Mouse (Mus musculus) embryonic fibroblast, embryonic 13.5 days (primary cell): ENCODE data around the gene Tinagl1.

Experiments
- CTCF ChIP-seq: IDR thresholded peaks from 2 replicates; pipeline ENCODE4 v1.5.1; 2011; ENCODE audit warnings: mild to moderate bottlenecking, control low read depth, low read length, moderate library complexity, borderline replicate concordance; ENCODE audit not compliant: insufficient read depth
- POLR2A ChIP-seq: IDR thresholded peaks from 2 replicates; pipeline ENCODE4 v1.6.1; 2011; ENCODE audit warnings: low read depth, mild to moderate bottlenecking, control low read depth, low read length, moderate library complexity

DNA sequence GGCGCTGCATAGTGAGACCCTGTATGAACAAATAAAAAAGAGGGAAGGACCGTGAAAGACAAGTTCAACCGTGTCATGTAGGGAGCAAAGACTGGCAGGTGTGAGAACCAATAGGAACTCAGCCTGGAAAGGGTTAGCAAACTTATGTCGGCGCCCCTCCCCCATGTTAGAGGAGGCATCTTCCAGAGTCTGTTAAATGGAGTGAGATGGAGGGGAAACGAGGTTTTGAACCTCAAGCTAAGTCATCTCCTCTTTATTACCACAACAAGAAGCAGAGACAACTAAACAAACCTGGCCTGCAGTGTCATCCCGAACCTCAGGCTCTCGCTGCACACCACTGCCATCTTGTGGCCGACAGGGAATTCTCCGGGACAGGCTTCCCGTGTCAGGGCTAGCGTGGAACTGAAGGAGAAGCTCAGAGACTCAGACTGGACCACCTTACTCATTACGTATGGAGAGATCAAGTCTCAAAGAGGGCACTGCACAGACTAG is 13.9 kb upstream of the Tinagl1 start:
- TF ChIP-seq CTCF (peak; percentile 92), POLR2A (no peak)
